Mouse (Mus musculus) bone marrow macrophage, adult 2 months (primary cell): ENCODE measurements around the gene Col4a6.

Experiments used
- CTCF ChIP-seq: IDR thresholded peaks from 2 replicates; pipeline ENCODE4 v1.5.1; 2012; ENCODE audit warnings: low read depth, mild to moderate bottlenecking, low read length, moderate library complexity
- POLR2A ChIP-seq: IDR thresholded peaks from 2 replicates; pipeline ENCODE4 v1.6.1; 2012; ENCODE audit warnings: mild to moderate bottlenecking, low read depth, low read length, borderline replicate concordance

DNA sequence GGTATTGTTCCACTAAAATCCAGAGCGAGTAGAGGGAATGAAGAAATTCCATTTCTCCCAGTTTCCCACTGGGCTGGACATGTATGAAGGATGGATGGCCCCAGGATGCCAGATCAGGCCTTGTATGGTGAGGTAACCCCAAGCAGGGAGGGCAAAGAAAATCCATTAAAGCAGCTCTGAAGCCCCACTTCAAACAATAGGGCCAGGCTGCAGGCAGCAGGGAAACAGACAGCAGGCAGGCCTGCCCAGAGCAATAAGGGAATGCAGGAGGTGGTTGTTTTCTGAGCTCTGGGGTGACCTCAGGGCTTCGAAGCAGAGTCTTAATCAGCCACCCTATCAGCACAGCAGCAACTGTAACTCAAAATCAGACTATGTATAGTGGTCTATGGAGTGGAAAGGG lies 89.2 kb downstream of the Col4a6 start:
- TF ChIP-seq CTCF, result no peak
- TF ChIP-seq POLR2A, result no peak
